Mouse (Mus musculus): ENCODE results near the gene Btbd11.
"Not testable (repeated sequence)": the region's sequence is repeated elsewhere in the genome, so short reads cannot be mapped to it uniquely, and the experiment has no call there.

Btbd11 gene

DNA sequence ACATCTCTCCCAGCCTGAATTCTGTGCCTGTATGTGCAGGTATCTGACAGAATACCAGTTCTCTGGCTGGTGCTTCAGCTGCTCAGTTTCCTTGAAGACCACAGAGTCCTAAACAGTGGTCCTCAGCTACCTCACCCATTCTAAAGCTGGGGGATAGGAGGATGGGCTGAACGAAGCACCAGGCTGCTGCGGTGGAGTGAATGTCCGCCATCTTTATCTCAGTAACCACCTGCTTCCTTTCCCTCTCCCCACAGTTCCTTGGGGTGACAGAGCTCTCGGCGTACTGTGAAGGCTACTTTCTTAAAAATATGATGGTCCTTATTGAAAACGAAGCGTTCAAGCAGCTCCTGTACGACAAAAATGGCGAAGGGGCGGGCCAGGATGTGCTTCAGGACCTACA lies 271.3 kb downstream of the Btbd11 start:
- DNase-seq (ENCODE audit: low spot score) = no peak

DNA sequence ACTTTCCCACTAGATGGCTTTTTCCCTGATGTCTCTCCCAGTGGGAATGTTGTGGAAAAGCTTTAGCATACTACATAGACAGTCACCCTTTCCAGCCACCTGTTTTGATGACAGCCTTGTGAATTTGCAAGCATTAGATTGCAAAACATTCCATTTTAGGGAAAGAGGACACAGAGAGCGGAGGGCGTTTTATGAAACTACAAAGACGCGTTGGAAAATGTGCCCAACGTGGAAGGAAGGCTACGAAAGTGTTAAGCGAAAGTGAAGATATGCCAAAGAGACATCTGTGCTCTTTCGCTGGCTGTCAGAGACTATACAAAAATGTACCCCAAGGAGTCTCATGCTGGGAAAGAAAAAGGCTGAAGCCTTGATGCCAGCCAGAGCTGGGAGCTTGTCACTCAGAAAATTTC lies 286.9 kb downstream of the Btbd11 start:
- no peak for DNase-seq (ENCODE audit: low spot score)

- DNase-seq (ENCODE audit: low spot score) = peak; percentile 66
Observed at GRCm38 (mm10) chr10:85678635-85679034, 292.0 kb downstream of the Btbd11 start.

DNA sequence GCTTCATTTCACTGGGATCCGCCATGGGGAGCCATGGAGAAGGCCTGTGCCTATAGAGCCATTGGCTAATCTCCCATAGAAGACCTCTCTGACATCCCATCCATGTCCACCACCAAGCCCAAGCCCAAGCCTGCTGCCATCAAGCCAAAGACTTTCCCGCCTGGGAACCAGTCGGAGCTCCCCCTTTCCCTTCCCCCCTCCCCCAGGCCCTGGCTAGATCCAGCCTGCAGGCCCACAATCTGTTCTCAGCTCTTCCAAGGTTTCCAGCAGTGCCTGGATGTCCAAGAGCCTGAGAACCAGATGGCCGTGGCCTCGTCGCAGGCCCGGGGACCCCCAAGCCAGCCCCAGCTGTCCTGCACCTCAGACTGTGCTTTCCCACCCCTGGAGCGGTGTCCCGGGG lies 295.8 kb downstream of the Btbd11 start:
- DNase-seq (ENCODE audit: low spot score) = no peak

DNA sequence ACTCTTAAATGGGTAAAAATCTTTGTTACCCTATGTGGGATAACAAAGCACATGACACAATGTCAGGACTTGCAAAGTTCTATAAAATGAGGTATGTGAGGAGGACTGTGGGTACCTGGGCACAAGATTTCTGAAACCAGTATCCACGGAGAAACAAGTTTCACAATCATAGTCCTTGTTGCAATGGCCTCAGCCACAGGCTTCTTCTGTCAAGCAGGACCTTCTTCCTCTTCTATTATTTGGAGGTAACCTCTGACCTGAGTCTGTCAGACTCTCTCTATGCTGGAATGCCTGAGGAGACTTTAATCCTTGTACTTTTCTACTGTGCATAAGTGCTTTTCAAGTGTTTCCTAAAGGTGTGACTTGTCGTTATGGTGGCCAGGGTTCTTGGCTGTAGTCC lies 307.8 kb downstream of the Btbd11 start:
- DNase-seq (ENCODE audit: low spot score) = not testable (repeated sequence)

DNA sequence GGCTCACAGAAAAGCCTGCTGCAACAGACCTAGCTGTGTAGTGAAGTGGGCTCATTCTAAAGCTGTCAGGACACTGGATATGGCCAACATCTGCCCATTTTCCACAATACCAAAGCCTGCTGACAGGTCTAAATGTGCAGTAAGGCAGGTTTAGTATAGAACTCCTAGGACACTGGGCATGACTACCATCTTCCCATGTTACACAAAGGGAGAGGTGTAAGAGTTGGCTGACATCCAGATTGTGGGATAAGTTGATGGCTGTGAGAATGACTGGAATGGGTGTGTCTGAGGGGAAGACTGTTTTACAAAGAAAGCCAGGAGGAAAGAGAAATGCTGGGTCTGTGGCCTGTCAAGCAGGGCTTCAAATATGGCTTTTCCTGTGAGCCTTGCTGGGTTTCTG lies 313.1 kb downstream of the Btbd11 start:
- no peak for DNase-seq (ENCODE audit: low spot score)

- not testable (repeated sequence) for DNase-seq (ENCODE audit: low spot score)
Observed at GRCm38 (mm10) chr10:85709790-85710189, 323.2 kb downstream of the Btbd11 start.

All from testis, postnatal 10 days (tissue).